Mouse (Mus musculus) lung, adult 18-20 months (tissue): ENCODE data around the gene Tram2.

ENCODE experiments used
- DNase-seq, 2 experiments: peaks; one replicate each; pipeline ENCODE4 v3.0.0; 2022; ENCODE audit warnings: mixed read lengths in 2 of 2

Tram2 gene

DNA sequence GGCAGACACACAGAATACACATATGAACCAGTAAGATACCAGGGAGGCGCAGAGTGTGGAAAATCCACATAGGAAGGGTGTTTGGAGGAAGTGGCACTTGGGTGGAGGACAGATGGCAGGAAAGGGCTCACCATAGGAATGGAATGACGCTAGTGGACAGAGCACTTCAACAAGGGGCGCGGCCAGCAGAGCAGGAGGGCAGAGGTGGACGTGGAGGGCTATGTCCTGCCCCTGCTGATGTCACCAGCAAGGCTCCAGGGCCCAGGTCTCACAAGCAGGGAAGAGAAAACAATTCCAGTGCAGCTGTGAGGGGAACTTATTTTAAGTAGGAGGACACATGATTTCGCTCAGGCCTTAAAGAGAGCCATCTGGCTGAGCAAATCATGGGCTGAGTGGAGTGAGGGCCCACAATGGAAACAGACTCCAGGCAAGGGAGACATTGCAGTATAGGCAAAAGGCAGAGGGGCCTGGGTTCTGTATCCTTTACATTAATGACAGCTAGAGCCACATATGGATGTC, 68.7 kb downstream of the Tram2 start:
- DNase-seq, result peak; percentile 50 to 67

DNA sequence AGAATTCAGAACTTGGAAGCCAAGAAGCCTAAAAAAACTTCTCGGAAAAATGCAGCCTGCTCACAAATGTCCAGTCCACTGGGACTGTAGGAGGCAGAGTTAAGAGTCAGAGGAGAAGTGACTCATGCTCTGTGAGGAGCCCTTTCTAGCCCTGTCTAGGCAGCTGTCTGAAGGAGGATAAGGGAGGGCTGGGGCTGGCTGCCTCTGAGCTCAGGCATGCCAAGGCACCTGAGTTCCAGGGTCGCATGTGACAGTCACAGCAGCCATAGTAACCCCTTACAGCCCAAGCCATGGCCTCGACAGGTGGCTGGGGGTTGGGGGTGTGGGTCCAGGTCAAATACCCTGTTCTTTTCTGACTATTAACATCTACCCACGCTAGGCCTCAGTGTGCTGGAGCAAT, 70.1 kb downstream of the Tram2 start:
- DNase-seq, result peak; percentile 45 to 59

DNA sequence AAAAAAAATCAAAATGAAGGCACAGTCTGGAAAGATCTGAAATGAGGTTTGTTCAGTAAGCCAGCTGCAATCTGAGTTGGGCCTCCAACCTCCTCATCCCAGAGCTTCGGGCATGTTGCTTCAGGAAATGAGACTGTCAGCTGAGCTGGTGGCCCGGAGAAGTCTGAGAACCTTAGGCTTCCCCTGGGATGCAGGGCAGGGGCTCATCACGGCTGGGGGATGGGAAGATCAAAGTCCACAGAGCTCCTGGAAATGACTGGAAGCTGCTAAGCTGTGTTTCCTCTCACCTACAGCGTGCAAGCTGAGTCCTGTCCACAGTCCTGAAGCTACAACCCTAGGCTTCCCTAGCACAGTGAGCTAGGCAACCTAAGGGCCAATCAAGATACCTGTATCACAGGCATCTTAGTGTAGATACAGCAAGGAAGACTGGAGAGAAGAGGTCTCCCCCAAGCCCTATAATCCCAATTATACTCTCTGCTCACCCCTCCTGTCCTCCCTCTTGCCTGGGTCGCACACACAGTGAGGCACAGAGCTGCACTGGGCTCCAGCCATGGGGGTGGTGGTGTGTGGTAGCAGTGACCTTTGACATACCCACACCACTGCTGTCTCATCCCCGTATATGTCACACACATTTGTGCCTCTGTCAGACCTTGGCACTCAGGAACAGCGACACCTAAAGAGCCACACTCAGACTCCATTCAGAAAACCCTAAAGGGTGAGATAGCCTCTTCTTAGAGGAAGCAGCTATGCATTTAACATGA, 70.9 kb downstream of the Tram2 start:
- no peak for DNase-seq

DNA sequence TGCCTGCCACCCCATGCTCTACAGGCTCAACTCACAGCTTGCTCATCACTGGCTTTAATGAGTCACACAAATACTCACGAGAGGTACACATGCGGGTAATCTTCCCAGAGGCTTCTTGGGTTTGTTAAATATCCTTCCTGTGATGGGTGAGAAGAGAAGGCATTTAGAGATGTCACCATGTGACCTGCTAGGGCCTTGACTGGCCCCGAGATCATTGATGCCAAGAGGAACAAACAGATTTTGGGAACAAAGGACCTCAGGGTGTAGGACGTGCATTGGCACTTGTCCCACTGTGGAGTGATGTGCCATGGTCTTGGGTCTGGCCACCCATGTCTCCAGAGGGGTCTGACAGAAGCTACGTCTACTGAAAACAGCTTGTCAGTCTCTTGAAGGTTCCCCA, 72.3 kb downstream of the Tram2 start:
- DNase-seq, result no peak

DNA sequence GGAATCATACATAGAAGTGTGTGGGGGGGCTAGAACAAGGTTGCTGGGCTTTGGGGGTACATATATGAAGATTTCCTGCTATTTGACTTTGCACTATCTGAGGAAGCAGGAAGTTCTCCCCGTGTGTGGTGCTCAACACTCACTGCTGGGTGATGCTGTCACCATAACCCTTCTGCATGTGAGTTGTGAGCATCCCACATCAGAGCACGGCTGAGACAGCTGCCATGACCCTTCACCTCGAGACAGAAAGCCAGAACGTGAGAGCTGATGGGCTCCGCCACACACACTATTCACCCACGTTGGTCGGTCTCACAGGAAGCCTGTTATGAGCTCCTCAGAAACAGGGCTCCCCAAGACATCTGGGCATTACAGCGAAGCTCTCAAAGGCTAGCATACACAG, 74.4 kb downstream of the Tram2 start:
- no peak for DNase-seq

DNA sequence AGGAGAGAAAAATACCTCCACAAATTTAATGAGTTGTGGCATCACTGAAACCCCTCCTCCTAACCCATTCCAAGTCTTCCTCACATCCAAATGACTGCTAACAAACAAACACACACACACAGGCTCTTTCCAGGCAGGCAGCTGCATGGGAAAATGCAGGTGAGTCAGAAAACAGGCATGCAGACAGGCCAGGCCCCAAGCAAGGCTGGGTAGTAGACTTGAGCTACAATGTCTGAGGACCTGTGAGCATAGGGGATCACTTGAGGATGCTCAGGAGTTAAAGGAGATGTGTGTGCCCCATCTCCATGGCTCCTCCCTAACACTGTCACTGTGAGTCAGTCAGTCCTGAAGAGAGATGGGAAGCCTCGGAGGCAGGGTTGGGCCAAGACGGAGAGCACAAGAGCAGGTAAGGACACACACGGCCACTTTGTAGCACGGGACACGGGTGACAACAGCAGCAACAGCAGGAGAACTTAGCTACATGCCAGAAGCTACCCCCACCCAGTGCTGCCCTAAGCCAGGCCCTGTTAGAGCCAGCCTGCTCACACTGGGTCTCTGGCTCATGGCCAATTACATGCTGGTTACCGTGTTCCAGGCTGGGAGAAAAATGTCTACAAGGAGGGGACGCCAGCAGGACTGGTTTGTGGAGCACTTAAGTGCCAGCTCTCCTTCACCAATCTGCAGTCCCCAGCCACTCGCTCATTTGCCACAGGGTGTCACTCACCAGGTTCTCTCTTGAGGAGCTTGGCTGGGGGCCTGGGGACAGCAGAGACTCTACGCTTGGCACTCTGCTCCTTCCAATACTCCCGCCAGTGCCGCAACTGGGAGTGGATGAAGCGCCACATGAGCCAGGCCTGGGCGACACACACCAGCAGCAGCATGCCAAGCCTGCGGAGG, 76.5 kb downstream of the Tram2 start:
- peak; percentile 61 to 76 for DNase-seq

DNA sequence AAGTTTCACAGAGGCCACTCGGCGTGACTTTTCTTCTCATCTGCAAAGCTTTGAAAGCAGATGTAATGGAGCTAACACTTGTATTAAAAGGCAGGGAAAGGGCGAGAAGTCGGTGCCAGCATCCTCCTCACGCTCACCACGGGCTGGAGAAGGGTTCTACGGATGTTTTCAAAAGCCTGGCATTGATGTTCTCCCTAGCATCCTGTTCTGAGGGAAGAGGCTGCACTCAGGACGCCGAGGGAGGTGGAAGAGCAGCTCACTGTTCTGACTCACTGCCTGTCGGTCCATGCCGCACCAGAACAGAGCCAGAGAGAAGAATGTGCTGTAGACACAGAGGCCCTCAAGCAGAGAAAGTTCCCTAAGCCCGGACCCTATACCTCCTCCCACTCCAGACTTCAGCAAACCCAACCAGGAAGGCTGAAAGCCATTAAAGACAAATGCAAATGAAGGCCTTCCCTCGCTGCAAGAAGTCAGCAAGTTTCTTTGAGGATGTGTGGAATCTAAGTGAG, 81.1 kb downstream of the Tram2 start:
- peak in 1 of 2 experiments; percentile 26 for DNase-seq

DNA sequence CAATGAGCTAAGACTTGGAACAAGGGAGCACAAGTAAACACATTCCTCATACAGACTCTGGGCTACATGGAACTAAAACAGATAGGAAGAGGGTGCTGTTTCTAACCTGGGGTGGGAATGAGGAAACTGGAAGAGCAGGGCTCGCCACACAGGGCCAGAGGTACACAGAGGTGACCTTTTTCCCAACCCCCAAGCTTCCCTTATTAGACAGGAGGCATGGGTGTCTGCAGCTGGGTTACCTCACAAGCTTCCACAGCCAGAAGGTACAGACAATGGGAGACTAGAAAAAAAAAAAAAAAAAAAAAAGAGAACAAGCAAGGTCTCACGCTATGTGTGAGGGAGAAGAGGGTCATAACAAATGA, 81.7 kb downstream of the Tram2 start:
- DNase-seq, result no peak

DNA sequence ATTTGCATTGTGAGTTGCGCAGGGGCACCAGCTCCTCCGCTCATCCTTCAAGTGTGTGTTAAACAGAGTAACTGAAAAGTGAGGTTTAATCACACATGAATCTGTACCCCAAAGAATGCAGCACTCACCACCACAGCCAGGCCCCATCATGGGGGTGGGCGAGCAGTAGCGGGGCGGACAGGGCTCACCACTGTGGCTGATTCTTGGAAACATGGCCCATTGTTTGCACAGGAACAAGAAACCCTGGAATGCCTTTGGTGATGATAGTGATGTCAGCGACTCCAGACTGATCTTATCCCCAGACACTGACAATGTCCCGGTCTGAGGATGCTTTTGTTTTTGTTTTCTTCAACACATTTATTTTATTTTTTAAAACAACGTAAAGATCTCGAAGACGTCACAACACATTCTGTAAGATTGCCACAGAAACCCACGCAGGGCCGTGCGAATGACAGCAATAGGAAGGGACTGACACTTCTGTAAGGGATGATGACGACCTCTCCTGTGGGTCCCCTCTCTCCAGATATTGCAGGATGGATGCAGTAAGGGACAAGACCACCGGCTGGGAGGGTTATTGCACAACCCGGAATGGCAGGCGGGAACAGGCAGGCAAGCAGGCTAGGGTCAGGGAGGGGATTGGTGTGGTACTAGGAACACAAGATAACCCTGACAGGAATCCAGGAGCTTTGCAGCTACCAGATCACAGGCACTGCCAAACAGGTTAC, 82.3 kb downstream of the Tram2 start:
- DNase-seq, result peak in 1 of 2 experiments; percentile 30

DNA sequence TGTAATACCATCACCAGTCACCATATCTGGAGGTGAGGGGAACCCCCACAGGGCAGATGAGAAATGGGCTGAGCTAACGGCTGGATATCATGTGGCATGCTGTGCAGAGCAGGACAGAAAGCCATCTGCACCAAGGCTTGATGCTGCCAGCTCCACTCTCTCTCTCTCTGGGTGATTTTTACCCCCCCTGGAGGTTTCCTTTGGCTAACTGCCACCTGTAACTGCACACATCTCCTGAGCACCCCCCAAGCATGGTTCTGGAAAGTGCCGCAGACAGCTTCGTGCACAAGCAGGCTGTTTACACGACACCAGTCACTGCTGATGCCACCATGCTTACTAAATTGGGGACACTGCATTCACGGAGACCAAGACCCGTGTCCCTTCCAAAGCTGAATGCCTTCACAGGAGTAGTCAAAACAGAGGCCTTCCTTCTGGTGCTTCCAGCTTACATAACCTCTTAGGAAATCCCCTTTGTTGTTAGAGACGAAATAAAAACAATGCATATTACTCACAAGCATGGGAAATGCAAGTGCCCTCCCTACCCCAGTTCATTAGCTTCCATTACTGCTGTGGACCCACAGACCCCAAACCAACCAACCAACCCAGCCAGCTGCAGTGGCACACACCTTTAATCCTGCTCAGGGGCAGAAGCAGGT, 83.6 kb downstream of the Tram2 start:
- peak in 1 of 2 experiments; percentile 32 for DNase-seq

DNA sequence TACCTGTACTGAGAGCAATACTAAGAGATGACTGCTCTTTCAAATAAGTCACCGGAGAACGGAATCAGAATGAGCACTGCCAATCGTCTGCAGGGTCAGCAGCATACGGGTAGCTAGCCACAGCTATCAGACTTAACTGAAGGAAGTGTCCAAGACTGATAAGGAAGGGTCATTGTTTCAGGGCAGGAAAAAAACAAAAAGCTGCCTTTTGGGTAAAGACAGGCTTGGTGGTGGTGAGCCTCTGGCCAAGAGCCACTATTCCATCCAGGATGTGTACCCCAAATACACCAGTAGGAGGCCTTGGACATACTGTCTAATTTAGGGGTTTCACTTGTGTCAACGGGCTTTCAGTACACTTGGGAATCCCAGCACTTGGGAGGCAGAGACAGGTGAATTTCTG, 84.7 kb downstream of the Tram2 start:
- DNase-seq, result no peak

DNA sequence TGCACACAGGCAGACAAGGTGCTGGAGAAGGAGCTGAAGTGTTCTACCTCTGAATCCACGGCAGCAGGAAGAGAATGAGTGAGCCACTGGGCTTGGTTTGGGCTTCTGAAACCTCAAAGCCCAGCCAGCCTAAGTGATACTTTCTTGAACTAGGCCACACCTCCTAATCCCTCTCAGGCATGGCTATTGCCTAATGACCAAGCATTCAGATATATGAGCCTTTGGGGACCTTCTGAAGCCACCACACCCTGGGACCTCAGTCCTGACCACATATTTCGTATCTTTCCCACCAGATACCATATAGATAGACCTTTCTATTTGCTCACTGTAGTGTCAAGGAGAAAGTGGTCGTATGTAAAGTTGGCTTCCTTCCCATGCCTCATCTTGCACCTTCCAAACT, 85.3 kb downstream of the Tram2 start:
- no peak for DNase-seq

DNA sequence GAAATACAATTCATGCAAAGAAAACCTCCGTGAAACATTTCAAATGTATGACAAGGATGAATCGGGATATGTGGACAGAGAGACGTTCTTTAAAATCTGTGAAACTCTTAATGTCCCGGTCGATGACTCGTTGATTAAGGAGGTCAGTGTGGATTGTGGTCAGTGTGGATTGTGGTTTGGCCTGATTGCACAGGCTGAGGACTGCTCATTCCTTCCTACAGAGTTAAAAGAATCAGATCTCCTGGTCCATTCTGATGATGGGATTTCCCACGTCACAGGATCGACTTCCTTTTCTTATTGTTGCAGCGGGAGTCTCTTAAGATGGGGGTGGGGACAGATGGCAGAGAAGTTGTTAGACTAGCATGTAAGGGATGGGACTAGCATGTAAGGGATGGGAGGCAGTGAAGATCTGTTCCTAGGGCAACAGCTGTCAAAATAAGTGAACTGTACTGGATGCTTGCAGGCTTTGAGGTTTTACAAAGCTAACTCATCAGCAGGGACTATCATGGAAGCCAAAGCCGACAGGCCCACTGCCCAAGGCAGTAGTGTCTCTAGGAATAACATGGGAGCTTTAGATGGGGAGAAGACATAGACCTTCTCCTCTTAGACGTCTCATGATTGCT, 89.5 kb downstream of the Tram2 start:
- DNase-seq, result no peak

DNA sequence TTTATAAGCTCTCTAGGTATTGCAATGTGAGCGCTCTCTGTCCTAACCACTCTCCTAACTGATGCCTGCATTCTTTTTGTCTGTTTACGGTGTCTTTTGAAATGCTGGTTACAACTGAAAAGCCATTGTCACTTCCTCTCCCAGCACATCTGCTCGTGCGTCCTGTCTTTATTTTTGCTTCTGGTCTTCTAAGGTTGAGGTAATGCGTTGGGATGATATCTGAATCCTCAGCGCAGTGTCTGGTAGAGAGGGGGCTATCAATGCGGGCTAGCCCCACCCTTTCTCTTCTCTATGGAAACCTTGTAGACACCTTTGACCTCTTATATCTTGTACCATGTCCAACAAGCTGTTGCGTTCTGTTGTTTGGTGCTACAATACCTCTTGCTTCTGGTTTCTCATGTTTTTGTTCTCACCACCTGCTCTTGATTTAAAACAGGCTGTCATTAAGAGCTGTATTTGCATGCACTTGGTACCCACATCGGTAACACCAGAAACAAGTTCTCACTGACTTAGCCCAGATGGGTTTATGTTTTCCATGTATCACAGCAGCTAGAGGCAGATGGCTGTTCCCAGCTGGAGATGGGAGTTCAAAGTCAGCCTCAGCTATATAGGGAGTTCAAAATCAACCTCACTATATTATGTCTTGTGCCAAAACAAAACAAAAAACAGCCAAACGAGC, 92.5 kb downstream of the Tram2 start:
- no peak for DNase-seq

DNA sequence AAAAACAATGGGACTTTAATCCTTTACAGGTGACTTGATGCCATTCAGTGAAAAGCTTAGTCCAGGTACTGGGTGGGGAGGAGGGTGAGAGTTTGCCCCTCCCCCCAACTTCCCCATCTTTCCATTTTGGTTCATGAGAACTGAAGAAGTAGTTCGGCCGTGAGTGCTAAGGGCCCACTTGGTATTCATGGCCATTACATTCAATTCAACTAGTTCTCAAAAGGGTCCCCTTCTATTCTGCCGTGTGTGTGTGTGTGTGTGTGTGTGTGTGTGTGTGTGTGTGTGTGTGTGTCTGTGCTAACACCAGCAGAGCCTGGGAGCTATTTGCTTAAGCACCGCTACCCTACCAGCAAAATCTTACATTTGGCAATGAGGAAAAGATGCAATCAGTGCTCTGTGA, 94.4 kb downstream of the Tram2 start:
- DNase-seq, result no peak

DNA sequence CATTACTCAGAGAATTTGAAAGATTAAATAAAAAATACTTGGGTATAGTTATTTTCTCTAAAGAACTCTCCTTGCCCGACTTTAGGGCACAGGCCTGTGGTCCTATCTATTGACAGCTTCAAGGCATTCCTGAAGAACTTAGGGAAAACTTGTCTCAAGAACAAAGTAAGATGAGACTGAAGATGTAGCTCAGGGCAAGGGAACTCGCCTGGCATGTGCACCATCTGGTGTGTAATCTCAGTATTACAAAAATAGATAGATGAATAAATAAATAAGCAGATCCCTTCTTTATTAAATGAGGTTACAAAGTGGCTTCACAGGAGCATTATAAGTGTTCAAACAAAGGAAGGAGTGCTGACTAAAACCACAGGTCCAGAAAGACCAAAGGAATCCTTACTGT, 94.9 kb downstream of the Tram2 start:
- DNase-seq, result no peak

DNA sequence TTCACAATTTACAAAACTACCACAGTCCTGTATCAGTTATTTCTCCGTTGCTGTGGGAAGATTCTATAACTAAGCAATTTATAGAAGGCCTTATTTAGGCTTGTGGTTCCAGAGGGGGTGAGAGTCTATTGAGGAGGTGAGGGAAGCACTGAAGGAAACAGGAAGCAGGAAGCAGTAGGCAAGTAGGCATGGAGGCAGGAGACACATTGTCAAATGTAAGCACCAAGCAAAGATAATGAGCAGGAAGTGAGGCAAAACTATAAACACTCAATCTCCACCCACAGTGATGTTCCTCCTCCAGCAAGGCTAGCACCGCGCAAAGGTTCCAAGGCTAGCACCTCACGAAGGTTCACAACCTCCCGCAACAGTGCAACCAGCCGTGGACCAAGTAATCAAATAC, 97.3 kb downstream of the Tram2 start:
- DNase-seq, result no peak

DNA sequence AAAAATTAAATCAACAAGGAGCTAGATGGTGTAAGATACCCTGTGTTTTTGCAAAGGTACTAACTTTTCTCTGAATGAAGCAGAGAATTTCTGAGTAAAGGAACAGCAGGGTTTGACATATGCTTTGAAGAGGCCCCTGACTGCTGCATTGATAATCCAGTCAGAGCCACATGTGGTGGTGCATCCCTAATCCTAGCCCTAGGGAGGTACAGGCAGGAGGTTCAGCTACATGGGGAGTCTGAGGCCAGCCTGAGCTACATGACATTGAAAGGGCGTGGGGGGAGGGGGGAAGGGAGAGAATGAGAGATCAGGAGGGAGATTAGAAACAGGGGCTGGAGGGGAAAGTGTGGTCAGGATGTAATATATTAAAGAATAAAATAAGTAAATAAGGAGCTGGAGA, 98.5 kb downstream of the Tram2 start:
- no peak for DNase-seq

DNA sequence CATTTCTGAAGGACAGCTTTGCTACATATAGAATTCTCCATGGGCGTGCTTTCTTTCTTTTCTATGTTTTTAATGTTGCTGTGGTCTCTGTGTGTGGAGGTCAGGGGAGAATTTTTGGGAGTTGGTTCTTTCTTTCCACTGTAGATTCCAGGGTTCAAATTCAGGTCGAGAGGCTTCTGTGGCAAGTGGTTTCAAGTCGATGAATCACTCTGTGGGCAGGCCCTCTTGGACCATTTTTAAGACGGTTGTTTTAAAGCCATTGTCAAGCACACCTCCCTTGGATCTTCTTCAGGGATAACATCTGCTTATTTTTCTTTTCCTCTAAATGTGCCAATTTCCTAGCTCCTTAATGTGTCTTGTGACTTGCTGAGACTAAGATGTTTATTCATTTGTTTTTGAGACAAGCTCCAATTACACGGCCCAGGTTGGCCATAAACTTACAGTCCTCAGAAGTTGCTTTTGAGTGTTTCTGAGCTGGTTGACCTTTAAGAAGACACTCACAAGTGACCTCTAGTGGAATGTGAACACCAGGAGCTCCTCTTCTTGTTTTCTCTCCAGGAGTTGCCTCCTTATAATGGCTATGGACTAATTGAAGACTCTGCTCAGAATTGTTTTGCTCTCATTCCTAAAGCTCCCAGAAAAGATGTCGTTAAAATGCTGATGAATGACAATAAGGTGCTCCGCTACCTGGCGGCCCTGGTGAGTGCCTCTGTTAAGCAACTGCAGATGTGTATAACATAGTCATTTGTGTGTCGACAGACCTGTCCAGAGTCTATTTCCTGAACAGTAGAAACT, 104.5 kb downstream of the Tram2 start:
- no peak for DNase-seq

DNA sequence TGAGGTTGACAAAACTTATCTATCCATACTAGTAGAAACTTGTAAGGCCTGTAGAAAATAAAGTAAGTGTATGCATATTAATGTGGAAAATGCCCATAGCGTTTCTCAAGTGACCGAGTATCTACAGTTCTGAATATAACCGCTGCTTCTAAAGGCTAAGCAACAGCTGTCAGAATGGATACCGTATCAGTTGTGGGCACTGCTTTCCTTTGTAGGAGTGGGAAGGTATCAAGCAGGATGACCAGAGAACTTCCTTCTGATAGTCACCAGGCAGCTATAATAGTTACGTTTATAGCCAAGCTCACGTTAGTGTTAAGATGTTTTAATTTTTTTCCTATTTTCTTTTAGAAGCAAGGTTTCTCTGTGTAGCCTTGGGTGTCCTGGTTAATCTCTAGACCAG, 105.6 kb downstream of the Tram2 start:
- DNase-seq, result no peak

DNA sequence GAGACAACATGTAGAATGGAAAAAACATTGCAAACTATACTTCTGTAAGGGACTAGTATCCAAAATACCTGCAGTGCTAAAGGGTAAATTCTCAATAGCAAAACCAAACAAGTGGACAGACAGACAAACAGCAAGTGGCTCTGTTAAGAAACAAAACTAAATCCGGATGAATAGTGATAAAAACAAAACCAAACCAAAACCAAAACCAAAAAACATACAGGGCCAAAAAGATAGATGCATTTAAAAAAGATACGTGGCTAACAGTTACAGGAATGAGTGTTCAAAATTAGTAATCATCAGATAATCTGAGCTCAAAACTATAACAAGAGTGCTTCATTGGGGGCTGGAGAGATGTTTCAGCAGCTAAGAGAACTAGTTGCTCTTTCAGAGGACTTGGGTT, 109.4 kb downstream of the Tram2 start:
- DNase-seq, result no peak
